In genomic region chr17:71947452-71947851, GRCm38 (mm10) we compare ENCODE assay signal across 13 mouse cellular contexts.
DNase-seq lines count a peak whose midpoint lies in the region; ATAC-seq lines count a peak whose summit lies in the region.
"Had no signal": no experiment of that assay in that cellular context is flagged by ENCODE, and none has a peak within 500 bp of the region (broad histone marks: within the 10 kb centered on the region; RNA-seq: fewer than 3 reads in every experiment).

No protein-coding gene starts in this region.

- H3K9ac ChIP-seq in forebrain, embryonic 13.5 days = 0 out of 2 replicates have a peak overlapping the region, but pooled peaks have one; percentile 9
- no peak overlapping the region for H3K9ac ChIP-seq in forebrain, embryonic 15.5 days (replicated peaks)
- no peak overlapping the region for H3K9ac ChIP-seq in hindbrain, embryonic 12.5 days
- H3K9ac ChIP-seq: embryonic facial prominence, embryonic 15.5 days; heart, embryonic 13.5 days; stomach, embryonic 15.5 days had no signal

- peak; percentile 30 to 57 for DNase-seq in kidney, postnatal 4 days
- no peak for DNase-seq in kidney, adult 9 months
- peak; percentile 82 for DNase-seq in retina, postnatal 7 days (ENCODE audit: low read depth, low spot score)
- no peak for DNase-seq in layer of hippocampus, postnatal 25 days (ENCODE audit: extremely low spot score in 1 of 2, low spot score in 1 of 2)
- no peak for DNase-seq in layer of hippocampus, postnatal 10 days (ENCODE audit: low spot score in 2 of 2)
- DNase-seq: liver had no signal

- H3K4me1 ChIP-seq in forebrain, embryonic 13.5 days = peaks cover 10% of the 10 kb centered on the region
- peaks cover 10% of the 10 kb centered on the region for H3K4me1 ChIP-seq in forebrain, embryonic 15.5 days
- peaks cover 10% of the 10 kb centered on the region for H3K4me1 ChIP-seq in hindbrain, embryonic 12.5 days
- H3K4me1 ChIP-seq: heart, embryonic 13.5 days; stomach, embryonic 15.5 days had no signal

- WGBS in forebrain, embryonic 13.5 days = 6% methylated on average over 9 of the region's 9 CpGs
- 12% methylated on average over 9 of the region's 9 CpGs for WGBS in forebrain, embryonic 15.5 days
- WGBS in hindbrain, embryonic 12.5 days = 15% methylated on average over 9 of the region's 9 CpGs

- no peak overlapping the region for H3K4me2 ChIP-seq in forebrain, embryonic 13.5 days
- H3K4me2 ChIP-seq in forebrain, embryonic 15.5 days (replicated peaks) = no peak overlapping the region
- no peak overlapping the region for H3K4me2 ChIP-seq in hindbrain, embryonic 12.5 days (replicated peaks)
- H3K4me2 ChIP-seq: embryonic facial prominence, embryonic 15.5 days; heart, embryonic 13.5 days; stomach, embryonic 15.5 days had no signal

- H3K27me3 ChIP-seq in forebrain, embryonic 13.5 days = no peaks in the 10 kb centered on the region
- H3K27me3 ChIP-seq in forebrain, embryonic 15.5 days = no peaks in the 10 kb centered on the region
- 0 out of 2 replicates have a peak, but pooled peaks cover 2% of the 10 kb centered on the region for H3K27me3 ChIP-seq in hindbrain, embryonic 12.5 days
- H3K27me3 ChIP-seq: embryonic facial prominence, embryonic 15.5 days; stomach, embryonic 15.5 days had no signal

- H3K9me3 ChIP-seq in forebrain, embryonic 13.5 days (replicated peaks) = no peaks in the 10 kb centered on the region
- H3K9me3 ChIP-seq in forebrain, embryonic 15.5 days = no peaks in the 10 kb centered on the region
- H3K9me3 ChIP-seq in hindbrain, embryonic 12.5 days (replicated peaks) = no peaks in the 10 kb centered on the region
- H3K9me3 ChIP-seq: embryonic facial prominence, embryonic 15.5 days; heart, embryonic 13.5 days; stomach, embryonic 15.5 days had no signal

- H3K27ac ChIP-seq in forebrain, embryonic 13.5 days = no peak overlapping the region
- no peak overlapping the region for H3K27ac ChIP-seq in forebrain, embryonic 15.5 days (replicated peaks)
- H3K27ac ChIP-seq in hindbrain, embryonic 12.5 days = no peak overlapping the region
- H3K27ac ChIP-seq: embryonic facial prominence, embryonic 15.5 days; heart, embryonic 13.5 days; layer of hippocampus, adult 2 months; stomach, embryonic 15.5 days had no signal

- no peak overlapping the region for H3K4me3 ChIP-seq in forebrain, embryonic 13.5 days
- no peak overlapping the region for H3K4me3 ChIP-seq in forebrain, embryonic 15.5 days
- H3K4me3 ChIP-seq in hindbrain, embryonic 12.5 days = no peak overlapping the region
- H3K4me3 ChIP-seq: embryonic facial prominence, embryonic 15.5 days; heart, embryonic 13.5 days; layer of hippocampus, adult 2 months; stomach, embryonic 15.5 days had no signal

- ATAC-seq in forebrain, embryonic 13.5 days = no peak
- ATAC-seq in forebrain, embryonic 15.5 days (replicated peaks) = no peak
- ATAC-seq in hindbrain, embryonic 12.5 days (ENCODE audit: low FRiP score) = peak; percentile 32; the same call in 1 of the 2 replicates

- no peaks in the 10 kb centered on the region for H3K36me3 ChIP-seq in forebrain, embryonic 13.5 days (ENCODE audit: poor library complexity, severe bottlenecking)
- no peaks in the 10 kb centered on the region for H3K36me3 ChIP-seq in forebrain, embryonic 15.5 days
- H3K36me3 ChIP-seq in hindbrain, embryonic 12.5 days = no peaks in the 10 kb centered on the region
- H3K36me3 ChIP-seq: embryonic facial prominence, embryonic 15.5 days; heart, embryonic 13.5 days; stomach, embryonic 15.5 days had no signal

Comparison
In these comparisons a context has a peak if more than half of its experiments do, and no peak if none do; other contexts are left out.
1. DNase-seq: peak in kidney, postnatal 4 days (2 of 2) and retina, postnatal 7 days (single experiment); none in kidney, adult 9 months (single experiment), layer of hippocampus, postnatal 25 days (0 of 2) and layer of hippocampus, postnatal 10 days (0 of 2).